Mouse (Mus musculus) heart, postnatal 10 days (tissue): ENCODE measurements around the gene Phb. TPM values are rescaled to one million over a fixed set of nuclear protein-coding genes. Genes with fewer than 3 reads are reported as not detected.

Experiments used
- DNase-seq, 2 experiments: peaks; one replicate each; pipeline ENCODE4 v3.0.0; 2021
- intact Hi-C: fragments of 180-260 bp; cut with DNase I; formaldehyde crosslinking; loops from one replicate; pipeline ENCODE4 v1.15.1; 2025
- total RNA-seq, 2 experiments: library from RNA; stranded (reverse); gene quantifications; 2 replicates each; pipeline ENCODE4 v1.2.3; 2021

Phb gene
- total RNA-seq, 2 experiments from 2014 or later, result 337 to 343 TPM

- no peak for DNase-seq
- intact Hi-C loops, result no loop called here
These were observed 42.8 kb downstream of the Phb start for GRCm38 (mm10) chr11:95709534-95710040.

GRCm38 (mm10) chr11:95710478-95710877, 43.7 kb downstream of the Phb start:
- DNase-seq, result no peak
- intact Hi-C loops, result no loop called here

GRCm38 (mm10) chr11:95712085-95712562, 45.4 kb downstream of the Phb start:
- intact Hi-C loops, result loop anchor here (2.0 kb wide), 1 partner anchor 39 kb away; no protein-coding TSS in a partner anchor
- DNase-seq, result peak; percentile 35 to 45

- DNase-seq, result peak; percentile 88 to 89
- intact Hi-C loops, result loop anchor here (2.0 kb wide), 1 partner anchor 38 kb away; no protein-coding TSS in a partner anchor
These were observed 45.9 kb downstream of the Phb start, which contains the start of gene Zfp652 for GRCm38 (mm10) chr11:95712563-95713224. Gene Zfp652, plus strand, starts transcription at chr11:95712673.

GRCm38 (mm10) chr11:95713225-95713810, 46.6 kb downstream of the Phb start:
- intact Hi-C loops, result loop anchor here (2.0 kb wide), 1 partner anchor 37 kb away; no protein-coding TSS in a partner anchor
- peak; percentile 67 to 74 for DNase-seq

- intact Hi-C loops, result loop anchor here (2.0 kb wide), 1 partner anchor 37 kb away; no protein-coding TSS in a partner anchor
- DNase-seq, result no peak
These were observed 47.1 kb downstream of the Phb start for GRCm38 (mm10) chr11:95713811-95714241.

- intact Hi-C loops, result no loop called here
- DNase-seq, result peak in 1 of 2 experiments; percentile 7
These were observed 47.7 kb downstream of the Phb start for GRCm38 (mm10) chr11:95714411-95714810.

- peak in 1 of 2 experiments; percentile 6 for DNase-seq
- intact Hi-C loops, result no loop called here
These were observed 49.4 kb downstream of the Phb start for GRCm38 (mm10) chr11:95716136-95716535.

GRCm38 (mm10) chr11:95719356-95719755, 52.6 kb downstream of the Phb start:
- DNase-seq, result peak; percentile 8 to 31
- intact Hi-C loops, result no loop called here

GRCm38 (mm10) chr11:95723287-95723686, 56.5 kb downstream of the Phb start, which contains the start of gene B130006D01Rik:
Gene B130006D01Rik, plus strand, starts transcription at chr11:95723587.
- no peak for DNase-seq
- intact Hi-C loops, result no loop called here

- DNase-seq, result no peak
- intact Hi-C loops, result no loop called here
These were observed 57.7 kb downstream of the Phb start for GRCm38 (mm10) chr11:95724466-95724865.

GRCm38 (mm10) chr11:95726156-95726555, 59.4 kb downstream of the Phb start:
- intact Hi-C loops, result no loop called here
- no peak for DNase-seq

GRCm38 (mm10) chr11:95727947-95728346, 61.2 kb downstream of the Phb start:
- no peak for DNase-seq
- intact Hi-C loops, result no loop called here

- DNase-seq, result no peak
- intact Hi-C loops, result no loop called here
These were observed 62.5 kb downstream of the Phb start for GRCm38 (mm10) chr11:95728916-95729907.

Other genes starting within 250 kb of the Phb start
- under 1 TPM; 0.84 to 0.87 TPM for gene Nxph3, start 152.4 kb upstream of the Phb start, total RNA-seq
- gene Ngfr, start 79.2 kb upstream of the Phb start, total RNA-seq, result 1 to 10 TPM; 2.7 to 4.4 TPM
- 10 to 100 TPM; 48.9 to 52.2 TPM for gene Zfp652, start 45.7 kb downstream of the Phb start, total RNA-seq
- gene B130006D01Rik, start 56.6 kb downstream of the Phb start, total RNA-seq, result under 1 TPM; 0.47 to 0.79 TPM
- 100 to 1,000 TPM; 129 to 148 TPM for gene Phospho1, start 157.5 kb downstream of the Phb start, total RNA-seq
- 10 to 100 TPM; 24.7 to 26.0 TPM for gene Gngt2, start 170.3 kb downstream of the Phb start, total RNA-seq
- 10 to 100 TPM; 16.2 to 21.1 TPM for gene Abi3, start 175.5 kb downstream of the Phb start, total RNA-seq
- not detected for gene B4galnt2, start 247.9 kb downstream of the Phb start, total RNA-seq